In genomic region chr5:52612776-52613175, GRCm38 (mm10) we compare ENCODE assay signal across 18 mouse cellular contexts. TPM values are rescaled to one million over a fixed set of nuclear protein-coding genes. Genes with fewer than 3 reads are reported as not detected.
"Had no signal": no experiment of that assay in that cellular context is flagged by ENCODE, and none has a peak within 500 bp of the region (broad histone marks: within the 10 kb centered on the region; RNA-seq: fewer than 3 reads in every experiment).

No protein-coding gene starts in this region.

- H3K27ac ChIP-seq: neural tube, embryonic 12.5 days; neural tube, embryonic 13.5 days; neural tube, embryonic 15.5 days; stomach, embryonic 15.5 days; stomach, postnatal 0 days had no signal

- DNase-seq: retina, postnatal 1 day; right cerebral cortex, adult 18-20 months; right cerebral cortex, postnatal 14 days; right cerebral cortex, postnatal 25 days; right cerebral cortex, postnatal 4 days; spleen, adult 18-20 months; thymus, adult 18-20 months; thymus, adult 2 months; thymus, postnatal 14 days; thymus, postnatal 25 days; thymus, postnatal 36 days; thymus, postnatal 4 days had no signal

- H3K4me2 ChIP-seq: neural tube, embryonic 12.5 days; neural tube, embryonic 13.5 days; neural tube, embryonic 15.5 days; stomach, embryonic 15.5 days had no signal

- H3K9ac ChIP-seq: neural tube, embryonic 12.5 days; neural tube, embryonic 13.5 days; neural tube, embryonic 15.5 days; stomach, embryonic 15.5 days had no signal

- H3K4me3 ChIP-seq: neural tube, embryonic 12.5 days; neural tube, embryonic 13.5 days; neural tube, embryonic 15.5 days; stomach, embryonic 15.5 days had no signal

- H3K27me3 ChIP-seq: neural tube, embryonic 12.5 days; neural tube, embryonic 15.5 days; stomach, embryonic 15.5 days had no signal

- H3K9me3 ChIP-seq: neural tube, embryonic 15.5 days; stomach, embryonic 15.5 days had no signal

- H3K36me3 ChIP-seq: neural tube, embryonic 12.5 days; neural tube, embryonic 13.5 days; neural tube, embryonic 15.5 days; stomach, embryonic 15.5 days had no signal

RNA-seq across cellular contexts. Expression of gene Lgi2, which starts 46.5 kb away (rescaled TPM):
- total RNA-seq: neutrophil, adult 5-6 weeks had no signal
